Mouse (Mus musculus): ENCODE measurements around the gene Snrpd2. TPM values are rescaled to one million over a fixed set of nuclear protein-coding genes. Genes with fewer than 3 reads are reported as not detected.

Gene Snrpd2
- total RNA-seq, 2 experiments from 2014 or later, result 72.8 to 77.5 TPM

DNA sequence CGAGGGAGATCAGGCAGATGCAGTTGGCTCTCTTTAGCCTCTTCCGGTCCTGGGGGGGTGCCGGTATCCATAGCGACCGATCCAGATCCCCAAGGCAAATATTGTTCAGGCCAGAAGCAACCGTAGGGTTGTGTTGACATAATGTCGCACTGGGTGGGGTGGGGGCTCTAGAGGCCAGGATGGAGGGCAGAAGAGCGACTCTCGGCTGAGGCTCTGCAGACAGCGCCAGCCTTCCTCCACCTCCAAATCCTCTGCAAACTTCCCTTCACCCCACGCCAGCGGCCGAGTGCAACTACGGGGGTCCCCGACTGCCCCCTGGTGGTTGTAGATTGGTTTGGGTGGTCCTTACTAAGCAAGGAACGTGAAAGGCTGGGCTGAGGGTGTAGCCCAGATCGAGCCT is 23.4 kb downstream of the Snrpd2 start:
- intact Hi-C loops (cut with DNase I), result loop anchor here (1.0 kb wide), 1 partner anchor 16 kb away; no protein-coding TSS in a partner anchor
- DNase-seq (ENCODE audit: low spot score in 2 of 2), result peak; percentile 85 to 90

GRCm38 (mm10) chr7:19175708-19176515 is 26.4 kb downstream of the Snrpd2 start, which contains the start of gene Eml2:
TSS of gene Eml2 (plus strand) at chr7:19176421.
- DNase-seq (ENCODE audit: low spot score in 2 of 2), result peak; percentile 87 to 94
- intact Hi-C loops (cut with DNase I), result loop anchor here (5.0 kb wide), 2 partner anchors 51 to 126 kb away; partner anchors contain the start of gene Opa3

DNA sequence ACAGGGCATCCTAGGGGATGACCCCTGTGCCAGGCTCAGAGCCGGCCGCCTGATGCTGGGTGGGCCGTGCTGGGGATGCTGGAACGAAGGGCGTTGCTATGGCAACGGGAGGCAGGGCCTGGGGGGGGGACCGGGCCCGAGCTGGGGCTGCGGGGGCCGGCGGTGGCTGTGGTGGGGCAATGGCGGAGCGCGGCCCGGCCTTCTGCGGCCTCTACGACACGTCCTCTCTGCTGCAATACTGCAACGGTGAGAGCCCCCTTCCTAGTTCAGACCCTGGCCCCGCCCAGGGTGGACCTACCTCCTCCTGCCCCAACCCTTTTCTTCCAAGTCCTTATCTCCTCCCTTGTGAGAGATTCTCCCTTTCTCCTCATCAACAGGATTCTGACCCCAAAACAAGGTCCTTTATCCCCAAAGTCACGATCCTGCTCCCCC is 27.0 kb downstream of the Snrpd2 start:
- intact Hi-C loops (cut with DNase I), result loop anchor here (5.0 kb wide), 2 partner anchors 51 to 126 kb away; partner anchors contain the start of gene Opa3
- DNase-seq (ENCODE audit: low spot score in 2 of 2), result no peak

DNA sequence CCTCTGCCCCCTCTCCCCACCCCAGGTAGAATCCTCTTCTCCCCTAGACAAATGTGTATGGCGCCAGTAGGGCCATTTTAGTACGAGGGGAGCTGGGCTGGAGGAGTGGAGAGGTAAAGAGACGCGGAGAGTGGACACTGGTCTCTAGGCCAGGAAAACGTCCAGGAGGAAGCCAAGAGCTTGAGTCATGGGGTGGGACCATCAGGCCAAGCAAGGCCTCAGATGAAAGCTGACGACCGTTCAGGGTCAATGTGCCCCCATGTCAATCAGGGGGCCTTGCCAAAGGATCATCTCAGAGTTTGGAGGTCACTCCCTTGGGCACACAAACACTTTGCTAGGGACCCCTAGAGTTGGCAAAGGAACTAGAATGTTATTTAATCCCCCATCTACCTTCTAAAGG is 27.7 kb downstream of the Snrpd2 start:
- no peak for DNase-seq (ENCODE audit: low spot score in 2 of 2)
- intact Hi-C loops (cut with DNase I), result loop anchor here (5.0 kb wide), 2 partner anchors 50 to 125 kb away; partner anchors contain the start of gene Opa3

- DNase-seq (ENCODE audit: low spot score in 2 of 2), result peak in 1 of 2 experiments; percentile 69
- intact Hi-C loops (cut with DNase I), result loop anchor here (2.0 to 5.0 kb wide), 3 partner anchors 31 to 124 kb away; partner anchors contain the start of gene Opa3
These were observed 28.5 kb downstream of the Snrpd2 start for GRCm38 (mm10) chr7:19178035-19178434.

GRCm38 (mm10) chr7:19178443-19179092 is 29.0 kb downstream of the Snrpd2 start:
- DNase-seq (ENCODE audit: low spot score in 2 of 2), result peak; percentile 82 to 90
- intact Hi-C loops (cut with DNase I), result loop anchor here (2.0 to 5.0 kb wide), 3 partner anchors 30 to 124 kb away; partner anchors contain the start of gene Opa3

DNA sequence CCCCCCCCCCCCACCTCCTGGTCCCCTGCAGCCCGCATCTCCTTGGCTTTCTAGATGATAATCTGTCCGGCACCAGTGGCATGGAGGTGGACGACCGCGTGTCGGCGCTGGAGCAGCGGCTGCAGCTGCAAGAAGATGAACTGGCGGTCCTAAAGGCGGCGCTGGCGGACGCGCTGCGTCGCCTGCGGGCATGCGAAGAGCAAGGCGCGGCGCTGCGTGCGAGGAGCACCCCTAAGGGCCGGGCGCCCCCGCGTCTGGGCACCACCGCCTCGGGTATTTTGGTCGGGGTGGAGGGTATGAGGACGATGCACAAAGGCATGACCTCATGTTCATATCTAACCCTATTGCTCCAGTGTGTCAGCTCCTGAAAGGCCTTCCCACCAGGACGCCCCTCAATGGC is 29.7 kb downstream of the Snrpd2 start:
- DNase-seq (ENCODE audit: low spot score in 2 of 2), result peak; percentile 67 to 72
- intact Hi-C loops (cut with DNase I), result loop anchor here (2.0 to 5.0 kb wide), 3 partner anchors 30 to 123 kb away; partner anchors contain the start of gene Opa3

GRCm38 (mm10) chr7:19179936-19180335 is 30.4 kb downstream of the Snrpd2 start:
- intact Hi-C loops (cut with DNase I), result loop anchor here (2.0 to 5.0 kb wide), 3 partner anchors 29 to 122 kb away; partner anchors contain the start of gene Opa3
- DNase-seq (ENCODE audit: low spot score in 2 of 2), result no peak

- intact Hi-C loops (cut with DNase I), result no loop called here
- DNase-seq (ENCODE audit: low spot score in 2 of 2), result no peak
These were observed 31.4 kb downstream of the Snrpd2 start for GRCm38 (mm10) chr7:19180862-19181429.

DNA sequence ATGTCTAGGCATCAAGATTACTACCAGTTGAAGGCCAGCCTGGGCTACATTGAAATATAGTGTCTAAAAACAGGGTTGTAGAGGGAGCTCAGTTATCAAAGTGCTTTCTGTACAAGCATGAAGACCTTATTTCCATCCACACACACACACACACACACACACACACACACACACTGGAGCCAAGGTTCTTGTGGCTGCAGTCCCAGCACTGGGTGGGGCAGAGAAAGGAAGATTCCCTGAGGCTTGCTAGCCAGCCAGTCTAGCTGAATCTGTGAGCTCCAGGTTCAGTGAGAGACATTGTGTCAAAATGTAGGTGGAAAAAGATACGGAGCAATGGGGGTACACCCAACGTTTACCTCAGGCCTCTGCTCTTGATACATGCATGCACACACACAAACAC is 34.7 kb downstream of the Snrpd2 start:
- intact Hi-C loops (cut with DNase I), result no loop called here
- no peak for DNase-seq (ENCODE audit: low spot score in 2 of 2)

GRCm38 (mm10) chr7:19184758-19185157 is 35.2 kb downstream of the Snrpd2 start:
- no peak for DNase-seq (ENCODE audit: low spot score in 2 of 2)
- intact Hi-C loops (cut with DNase I), result no loop called here

- no peak for DNase-seq (ENCODE audit: low spot score in 2 of 2)
- intact Hi-C loops (cut with DNase I), result no loop called here
These were observed 45.2 kb downstream of the Snrpd2 start for GRCm38 (mm10) chr7:19194676-19195075.

DNA sequence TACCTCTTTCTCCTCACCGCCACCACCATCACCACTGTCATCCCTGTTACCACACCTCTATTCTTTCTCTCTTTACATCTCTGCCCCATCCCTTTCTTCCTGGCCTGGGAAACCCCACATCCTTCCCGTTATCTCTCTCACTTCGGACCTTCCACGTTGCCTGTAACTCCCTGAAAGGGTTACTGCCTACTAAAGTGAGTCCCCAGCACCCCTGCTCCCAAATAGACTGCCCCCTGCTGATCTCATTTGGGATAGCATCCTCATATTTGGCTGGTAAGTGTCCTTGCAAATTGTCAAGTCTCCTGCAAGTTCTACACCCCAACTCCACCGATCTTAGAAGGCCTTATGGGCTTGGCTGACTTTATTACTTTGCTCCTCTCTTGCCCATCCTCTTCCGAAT is 47.2 kb downstream of the Snrpd2 start:
- intact Hi-C loops (cut with DNase I), result no loop called here
- DNase-seq (ENCODE audit: low spot score in 2 of 2), result peak in 1 of 2 experiments; percentile 57

GRCm38 (mm10) chr7:19197985-19198384 is 48.5 kb downstream of the Snrpd2 start:
- intact Hi-C loops (cut with DNase I), result no loop called here
- no peak for DNase-seq (ENCODE audit: low spot score in 2 of 2)

GRCm38 (mm10) chr7:19201660-19202059 is 52.1 kb downstream of the Snrpd2 start:
- DNase-seq (ENCODE audit: low spot score in 2 of 2), result no peak
- intact Hi-C loops (cut with DNase I), result no loop called here

DNA sequence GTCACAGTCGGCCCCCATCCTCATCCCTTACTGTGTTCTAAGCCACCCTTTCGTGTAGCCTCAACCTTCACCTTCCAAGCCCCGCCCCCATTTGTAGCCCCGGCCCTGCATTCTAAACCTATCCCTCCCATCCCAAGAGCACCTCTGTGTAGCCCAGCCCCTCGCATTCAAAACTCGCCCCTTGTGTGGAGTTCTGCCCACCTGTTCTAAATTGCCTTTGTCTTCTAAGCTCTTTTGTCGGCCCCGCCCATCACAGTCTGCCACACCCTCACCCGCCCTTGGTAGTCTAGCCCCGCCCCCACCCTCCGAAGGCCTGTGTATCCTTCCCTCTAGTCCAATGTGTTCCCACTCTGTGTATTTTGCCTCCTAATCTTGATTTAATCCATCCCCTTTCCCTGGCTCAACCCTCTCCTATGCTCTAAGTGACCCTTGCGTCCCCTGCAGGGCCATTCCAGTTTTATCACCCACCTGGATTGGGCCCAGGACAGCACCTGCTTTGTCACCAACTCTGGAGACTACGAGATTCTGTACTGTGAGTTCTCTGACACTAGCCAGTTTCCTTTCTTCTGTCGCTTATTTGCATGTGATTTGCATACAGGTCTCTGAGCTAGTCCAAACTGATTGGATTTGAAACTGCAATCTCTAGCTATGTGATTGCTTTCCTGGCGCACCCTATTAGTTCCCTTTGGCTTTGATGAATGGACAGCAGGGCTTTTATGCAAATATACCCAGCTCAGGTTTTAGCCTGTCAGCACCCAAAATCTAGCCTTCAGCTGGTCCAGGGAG is 52.7 kb downstream of the Snrpd2 start:
- intact Hi-C loops (cut with DNase I), result no loop called here
- no peak for DNase-seq (ENCODE audit: low spot score in 2 of 2)
